Mouse (Mus musculus) brain, embryonic 14.5 days (tissue): ENCODE measurements around the gene Clptm1.

Experiments
- CTCF ChIP-seq: fragments of 200-500 bp; IDR thresholded peaks from 2 replicates; pipeline ENCODE4 v1.5.1; 2012; ENCODE audit warnings: inconsistent platforms, mild to moderate bottlenecking, moderate library complexity, borderline replicate concordance; ENCODE audit not compliant: insufficient read depth, insufficient read length; ENCODE audit errors: extremely low read depth
- POLR2A ChIP-seq: fragments of 200-500 bp; IDR thresholded peaks from 2 replicates; pipeline ENCODE4 v1.6.1; 2012; ENCODE audit warnings: mild to moderate bottlenecking, inconsistent platforms, borderline replicate concordance; ENCODE audit not compliant: poor library complexity, insufficient read depth, insufficient read length, severe bottlenecking; ENCODE audit errors: extremely low read depth

DNA sequence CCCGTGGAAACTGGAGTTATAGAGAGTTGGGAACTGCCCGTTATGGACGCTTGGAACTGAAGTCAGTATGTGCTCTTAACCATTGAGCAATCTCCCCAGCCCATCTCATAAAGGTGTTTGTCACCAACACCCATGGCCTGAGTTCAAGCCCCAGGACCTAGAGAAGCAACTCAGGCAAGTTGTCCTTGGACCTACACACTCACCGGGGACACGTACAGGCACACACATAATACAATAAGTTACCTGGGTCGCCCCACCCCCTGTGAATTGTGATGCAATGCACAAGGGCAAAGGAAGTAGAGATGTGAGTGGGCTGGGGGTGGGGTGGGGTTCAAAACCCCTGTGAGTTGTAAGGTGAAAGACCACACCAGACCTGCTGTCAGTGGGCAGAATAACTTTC, 21.7 kb upstream of the Clptm1 start:
- TF ChIP-seq CTCF (no peak), POLR2A (no peak)
